In the genomic region with DNA sequence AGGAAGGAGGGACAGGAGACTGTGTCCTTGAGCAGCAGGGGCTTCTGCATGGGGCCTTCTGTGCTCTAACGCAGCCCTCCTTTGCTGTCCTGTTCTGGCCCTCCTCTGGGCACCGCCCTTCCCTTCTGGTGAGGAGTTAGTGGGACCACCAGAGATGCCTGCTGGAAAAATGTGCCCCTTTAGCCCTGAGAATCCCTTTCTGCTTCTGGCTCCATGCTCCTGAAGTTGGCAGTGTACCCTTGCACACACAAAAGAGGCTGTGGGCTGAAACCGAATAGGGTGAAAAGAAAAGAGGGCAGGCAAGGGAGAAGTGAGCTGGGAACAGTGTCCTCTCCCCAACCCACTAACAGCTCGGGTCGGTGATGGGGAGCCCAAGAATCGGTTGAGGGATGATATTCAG, we compare ENCODE assay signal across 16 mouse cellular contexts. TPM values are rescaled to one million over a fixed set of nuclear protein-coding genes. Genes with fewer than 3 reads are reported as not detected.
DNase-seq lines count a peak whose midpoint lies in the region; ATAC-seq lines count a peak whose summit lies in the region.
"Had no signal": no experiment of that assay in that cellular context is flagged by ENCODE, and none has a peak within 500 bp of the region (broad histone marks: within the 10 kb centered on the region; RNA-seq: fewer than 3 reads in every experiment).

No protein-coding gene starts in this region.

- no peaks in the 10 kb centered on the region for H3K9me3 ChIP-seq in neural tube, embryonic 11.5 days (ENCODE audit: control insufficient read depth, low read length)
- no peaks in the 10 kb centered on the region for H3K9me3 ChIP-seq in forebrain, embryonic 15.5 days
- H3K9me3 ChIP-seq in midbrain, embryonic 10.5 days (replicated peaks) = no peaks in the 10 kb centered on the region
- H3K9me3 ChIP-seq in neural tube, embryonic 15.5 days (replicated peaks) = no peaks in the 10 kb centered on the region
- H3K9me3 ChIP-seq: heart, embryonic 12.5 days; limb, embryonic 15.5 days; lung, embryonic 15.5 days had no signal

- peaks cover 46% of the 10 kb centered on the region for H3K4me1 ChIP-seq in neural tube, embryonic 11.5 days (ENCODE audit: control insufficient read depth, insufficient read depth, low read length)
- peaks cover 86% of the 10 kb centered on the region for H3K4me1 ChIP-seq in forebrain, embryonic 15.5 days
- H3K4me1 ChIP-seq in midbrain, embryonic 10.5 days = peaks cover 90% of the 10 kb centered on the region
- peaks cover 65% of the 10 kb centered on the region for H3K4me1 ChIP-seq in neural tube, embryonic 15.5 days
- H3K4me1 ChIP-seq: lung, embryonic 15.5 days had no signal

- H3K9ac ChIP-seq in neural tube, embryonic 11.5 days (ENCODE audit: low read length) = no peak overlapping the region
- 0 out of 2 replicates have a peak overlapping the region, but pooled peaks have one; percentile 14 for H3K9ac ChIP-seq in forebrain, embryonic 15.5 days (replicated peaks)
- 0 out of 2 replicates have a peak overlapping the region, but pooled peaks have one; percentile 7 for H3K9ac ChIP-seq in neural tube, embryonic 15.5 days (replicated peaks)
- H3K9ac ChIP-seq: heart, embryonic 12.5 days; limb, embryonic 15.5 days; lung, embryonic 15.5 days had no signal

- no peak for DNase-seq in neural tube, embryonic 11.5 days (ENCODE audit: low spot score)
- no peak for DNase-seq in neural tube, embryonic 10.5 days (ENCODE audit: extremely low spot score, low spot score)
- no peak for DNase-seq in midbrain, embryonic 10.5 days (ENCODE audit: low spot score)
- no peak for DNase-seq in kidney, postnatal 25 days
- no peak for DNase-seq in yolk sac, embryonic 10.5 days (ENCODE audit: low spot score)
- no peak for DNase-seq in embryo, embryonic 10 days (ENCODE audit: low spot score)
- DNase-seq: cerebellum, adult 11-12 months; gastrocnemius, postnatal 14 days; layer of hippocampus, postnatal 36 days; thymus, adult 2 months had no signal

- H3K4me3 ChIP-seq in neural tube, embryonic 11.5 days (ENCODE audit: low read depth, low read length) = no peak overlapping the region
- H3K4me3 ChIP-seq in forebrain, embryonic 15.5 days = no peak overlapping the region
- 0 out of 2 replicates have a peak overlapping the region, but pooled peaks have one; percentile 34 for H3K4me3 ChIP-seq in midbrain, embryonic 10.5 days
- H3K4me3 ChIP-seq in neural tube, embryonic 15.5 days (replicated peaks) = no peak overlapping the region
- H3K4me3 ChIP-seq: heart, embryonic 12.5 days; limb, embryonic 15.5 days; lung, embryonic 15.5 days had no signal

- no peak for ATAC-seq in neural tube, embryonic 11.5 days (ENCODE audit: insufficient read depth, low FRiP score, low TSS enrichment)
- ATAC-seq in forebrain, embryonic 15.5 days (replicated peaks) = peak; percentile 32; the same call in 1 of the 2 replicates
- ATAC-seq in neural tube, embryonic 15.5 days (ENCODE audit: low FRiP score) = no peak

- 57% methylated on average over 6 of the region's 6 CpGs for WGBS in neural tube, embryonic 11.5 days
- WGBS in forebrain, embryonic 15.5 days = 9% methylated on average over 6 of the region's 6 CpGs
- WGBS in midbrain, embryonic 10.5 days = 45% methylated on average over 6 of the region's 6 CpGs
- WGBS in neural tube, embryonic 15.5 days = 39% methylated on average over 6 of the region's 6 CpGs

- no peaks in the 10 kb centered on the region for H3K36me3 ChIP-seq in neural tube, embryonic 11.5 days (ENCODE audit: control insufficient read depth, insufficient read depth, low read length)
- no peaks in the 10 kb centered on the region for H3K36me3 ChIP-seq in forebrain, embryonic 15.5 days
- no peaks in the 10 kb centered on the region for H3K36me3 ChIP-seq in midbrain, embryonic 10.5 days
- no peaks in the 10 kb centered on the region for H3K36me3 ChIP-seq in neural tube, embryonic 15.5 days
- H3K36me3 ChIP-seq: heart, embryonic 12.5 days; limb, embryonic 15.5 days; lung, embryonic 15.5 days had no signal

- H3K4me2 ChIP-seq in neural tube, embryonic 11.5 days (ENCODE audit: low read depth) = no peak overlapping the region
- no peak overlapping the region for H3K4me2 ChIP-seq in forebrain, embryonic 15.5 days (replicated peaks)
- H3K4me2 ChIP-seq in neural tube, embryonic 15.5 days = no peak overlapping the region
- H3K4me2 ChIP-seq: heart, embryonic 12.5 days; limb, embryonic 15.5 days; lung, embryonic 15.5 days had no signal

- 0 out of 2 replicates have a peak, but pooled peaks cover 3% of the 10 kb centered on the region for H3K27me3 ChIP-seq in neural tube, embryonic 11.5 days (ENCODE audit: control insufficient read depth, insufficient read depth, low read length)
- no peaks in the 10 kb centered on the region for H3K27me3 ChIP-seq in forebrain, embryonic 15.5 days
- peaks cover 82% of the 10 kb centered on the region for H3K27me3 ChIP-seq in midbrain, embryonic 10.5 days (ENCODE audit: low read depth, poor library complexity, severe bottlenecking)
- 0 out of 2 replicates have a peak, but pooled peaks cover 2% of the 10 kb centered on the region for H3K27me3 ChIP-seq in neural tube, embryonic 15.5 days (replicated peaks)

- H3K27ac ChIP-seq in neural tube, embryonic 11.5 days (ENCODE audit: low read depth, low read length) = 0 out of 2 replicates have a peak overlapping the region, but pooled peaks have one; percentile 39
- H3K27ac ChIP-seq in forebrain, embryonic 15.5 days (replicated peaks) = peak overlapping the region; percentile 92
- peak overlapping the region; percentile 81 for H3K27ac ChIP-seq in midbrain, embryonic 10.5 days (replicated peaks)
- peak overlapping the region; percentile 75 for H3K27ac ChIP-seq in neural tube, embryonic 15.5 days (replicated peaks)
- H3K27ac ChIP-seq: kidney, postnatal 0 days; limb, embryonic 15.5 days; lung, embryonic 15.5 days had no signal

RNA-seq across cellular contexts. Expression of gene Stra6, which starts 14.4 kb away (rescaled TPM):
- 53.7 and 55.2 TPM in 2 replicates for polyA plus RNA-seq in neural tube, embryonic 11.5 days (2014; fragmentation: Nextera tagmentation; extraction: Ambion mirVana)
- 8.7 and 10.8 TPM in 2 replicates for polyA plus RNA-seq in forebrain, embryonic 15.5 days (2015; fragmentation: Nextera tagmentation; extraction: Ambion mirVana)
- 15.2 TPM in 2 replicates for polyA plus RNA-seq in midbrain, embryonic 10.5 days (2016; fragmentation: Nextera tagmentation; extraction: Ambion mirVana)
- polyA plus RNA-seq in neural tube, embryonic 15.5 days (2015; fragmentation: Nextera tagmentation; extraction: Ambion mirVana) = 20.6 and 21.5 TPM in 2 replicates

RNA-seq across cellular contexts. Expression of gene Cyp11a1, which starts 43.0 kb away (rescaled TPM):
- 0.16 TPM in 1 of 2 replicates, not detected in the other for polyA plus RNA-seq in neural tube, embryonic 11.5 days (2014; fragmentation: Nextera tagmentation; extraction: Ambion mirVana)
- polyA plus RNA-seq in forebrain, embryonic 15.5 days (2015; fragmentation: Nextera tagmentation; extraction: Ambion mirVana) = 0.31 and 0.45 TPM in 2 replicates
- polyA plus RNA-seq in midbrain, embryonic 10.5 days (2016; fragmentation: Nextera tagmentation; extraction: Ambion mirVana) = 0.07 and 0.09 TPM in 2 replicates
- 1.9 and 4.9 TPM in 2 replicates for polyA plus RNA-seq in neural tube, embryonic 15.5 days (2015; fragmentation: Nextera tagmentation; extraction: Ambion mirVana)
- polyA plus RNA-seq: heart, embryonic 12.5 days had no signal

Comparison
In these comparisons a context has a peak if more than half of its experiments do, and no peak if none do; other contexts are left out.
1. H3K27ac ChIP-seq: peak in every context shown above with its lines; median percentile 92 in forebrain, embryonic 15.5 days; 81 in midbrain, embryonic 10.5 days; 75 in neural tube, embryonic 15.5 days; 39 in neural tube, embryonic 11.5 days.